Mouse (Mus musculus) bone marrow, adult 2 months (tissue): ENCODE data around the gene Doxl2. TPM values are rescaled to one million over a fixed set of nuclear protein-coding genes. Genes with fewer than 3 reads are reported as not detected.

Experiments
- H3K27ac ChIP-seq: fragments of 200-500 bp; 2 replicates; pipeline ENCODE4 v1.5.1; 2012; ENCODE audit warnings: low read depth, mild to moderate bottlenecking, control low read depth, inconsistent platforms, low read length; ENCODE audit not compliant: control insufficient read depth, poor library complexity, insufficient read depth
- H3K4me1 ChIP-seq: fragments of 200-500 bp; 2 replicates; pipeline ENCODE4 v1.6.1; 2011; ENCODE audit warnings: low read length; ENCODE audit not compliant: control insufficient read depth, insufficient read depth
- H3K4me3 ChIP-seq: fragments of 200-500 bp; replicated peaks from 2 replicates; pipeline ENCODE3; 2011; ENCODE audit warnings: mild to moderate bottlenecking, low read depth, low read length, control low read depth; ENCODE audit not compliant: control insufficient read depth
- CTCF ChIP-seq: fragments of 200-500 bp; IDR thresholded peaks from 2 replicates; pipeline ENCODE4 v1.5.1; 2011; ENCODE audit warnings: low read length, control low read depth; ENCODE audit not compliant: control insufficient read depth, insufficient read depth
- POLR2A ChIP-seq: fragments of 200-500 bp; IDR thresholded peaks from 2 replicates; pipeline ENCODE4 v1.6.1; 2011; ENCODE audit warnings: low read depth, mild to moderate bottlenecking, control low read depth, low read length, borderline replicate concordance; ENCODE audit not compliant: control insufficient read depth
- WGBS: fragments of 180-500 bp; shearing (Covaris S2); methylation state at CpG from one replicate; pipeline ENCODE4 v1.1.7; 2018; 5-methylcytosine and 5-hydroxymethylcytosine counted together
- polyA plus RNA-seq: library from polyadenylated mRNA; stranded (reverse); fragments of >200 nt; gene quantifications from 2 replicates; pipeline ENCODE4 v1.2.4, GENCODE M21; 2011; ENCODE audit warnings: low replicate concordance; ENCODE audit not compliant: missing spikeins, insufficient read depth, insufficient read length

Gene Doxl2
- polyA plus RNA-seq, 1 experiment: not detected

DNA sequence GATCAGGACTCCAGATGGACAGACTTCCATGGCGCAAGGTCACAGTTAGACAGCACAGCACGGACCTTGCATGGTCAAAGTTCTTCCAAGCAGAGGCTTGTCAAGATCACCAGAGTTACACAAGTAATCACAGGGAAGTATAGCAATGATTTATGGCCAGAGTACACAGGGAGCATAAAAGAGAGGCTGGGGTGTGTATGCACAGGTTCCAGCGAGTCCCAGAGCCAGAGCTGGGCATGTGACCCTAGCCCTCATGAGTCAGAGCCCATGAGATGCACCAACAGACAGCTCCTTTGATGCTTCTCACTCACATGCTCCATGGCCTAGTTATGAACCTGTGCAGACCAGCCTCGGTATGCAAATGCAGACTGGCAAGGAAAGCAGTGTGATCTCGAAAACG is 53.3 kb downstream of the Doxl2 start:
- no peak for TF ChIP-seq POLR2A
- no peak for TF ChIP-seq CTCF
- no peak overlapping the region for H3K4me3 ChIP-seq
- WGBS: 72% methylated on average over 6 of the region's 6 CpGs
- H3K4me1 ChIP-seq: peaks cover 10% of the 10 kb centered on the region
- no peak overlapping the region for H3K27ac ChIP-seq

Other genes starting within 250 kb of the Doxl2 start
- gene Gimap1, start 235.9 kb upstream of the Doxl2 start, polyA plus RNA-seq: 19.3 and 26.4 TPM in 2 replicates
- 4.7 and 7.9 TPM in 2 replicates for gene Gimap5, start 228.8 kb upstream of the Doxl2 start, polyA plus RNA-seq
- 15.3 and 36.7 TPM in 2 replicates for gene Gimap3, start 204.1 kb upstream of the Doxl2 start, polyA plus RNA-seq
- gene Tmem176a, start 134.0 kb upstream of the Doxl2 start, polyA plus RNA-seq: 17.9 and 24.6 TPM in 2 replicates
- gene Tmem176b, start 133.5 kb upstream of the Doxl2 start, polyA plus RNA-seq: 17.2 and 26.5 TPM in 2 replicates
- not detected in 2 replicates for gene Aoc1, start 102.1 kb upstream of the Doxl2 start, polyA plus RNA-seq
- not detected in 2 replicates for gene 1600015I10Rik, start 45.1 kb upstream of the Doxl2 start, polyA plus RNA-seq
- not detected in 2 replicates for gene Svs1, start 11.9 kb downstream of the Doxl2 start, polyA plus RNA-seq
- 2.6 TPM in 1 of 2 replicates, not detected in the other for gene Gpnmb, start 61.6 kb downstream of the Doxl2 start, polyA plus RNA-seq
- 13.7 and 21.1 TPM in 2 replicates for gene Malsu1, start 98.8 kb downstream of the Doxl2 start, polyA plus RNA-seq
- gene Igf2bp3, start 240.0 kb downstream of the Doxl2 start, polyA plus RNA-seq: 0.31 and 2.7 TPM in 2 replicates